ENCODE assay signal across 1 mouse cellular context in genomic region chr17:56536192-56536591, GRCm38 (mm10).
A peak's percentile ranks its signal among the peaks of the same experiment; 100 is the strongest.
TF ChIP-seq lines count a peak whose summit lies in the region.

No protein-coding gene starts in this region.

TF ChIP-seq in MEL, 35 proteins besides CTCF, POLR2A, EP300 and RAD21 (continued from another document):
- TF ChIP-seq ZC3H11A (IDR thresholded peaks at IDR 0.05; ENCODE audit: low read depth, low read length) (no peak), GATA1 (IDR thresholded peaks at IDR 0.05; ENCODE audit: low read depth, low read length) (peak; percentile 87), UBTF (IDR thresholded peaks at IDR 0.05; ENCODE audit: borderline replicate concordance, insufficient read depth, low read depth, low read length) (no peak), RCOR1 (IDR thresholded peaks at IDR 0.05; ENCODE audit: low read depth, low read length) (peak; percentile 80), TBP (IDR thresholded peaks at IDR 0.05; ENCODE audit: low read depth, low read length) (0 out of 2 replicates have a peak, but pooled peaks have one; percentile 12), ETS1 (IDR thresholded peaks at IDR 0.05; ENCODE audit: low read depth, low read length) (peak; percentile 52), MYB (IDR thresholded peaks at IDR 0.05; ENCODE audit: low read depth, low read length) (peak; percentile 65; the same call in 1 of the 2 replicates), MAZ (IDR thresholded peaks at IDR 0.05; ENCODE audit: low read depth, low read length) (no peak), SIN3A (IDR thresholded peaks at IDR 0.05; ENCODE audit: low read length) (peak; percentile 58), TCF12 (IDR thresholded peaks at IDR 0.05; ENCODE audit: low read depth, low read length) (peak; percentile 93)
